Mouse (Mus musculus) MEL (cell line): ENCODE data around the gene Sh2b3. TPM values are rescaled to one million over a fixed set of nuclear protein-coding genes. Genes with fewer than 3 reads are reported as not detected.

ENCODE experiments used
- DNase-seq: peaks from one replicate; pipeline ENCODE4 v3.0.0; 2011; ENCODE audit warnings: low read depth, low spot score
- H3K27ac ChIP-seq: 2 replicates; pipeline ENCODE4 v1.5.1; 2012; ENCODE audit warnings: low read depth, mild to moderate bottlenecking, control low read depth, low read length, moderate library complexity; ENCODE audit not compliant: control insufficient read depth
- H3K27me3 ChIP-seq, 2 experiments: fragments of 150-350 bp in 1 of 2; sonication (generic) in 1 of 2; 2 replicates each; pipeline ENCODE4 v1.6.1; 2012; ENCODE audit warnings: low read length in 2 of 2, mild to moderate bottlenecking in 2 of 2, improper control_type of control experiment in 1 of 2, moderate library complexity in 1 of 2; ENCODE audit not compliant: insufficient read depth in 2 of 2, control insufficient read depth in 1 of 2
- H3K36me3 ChIP-seq, 2 experiments: 2 replicates each; pipeline ENCODE4 v1.6.1; 2012 to 2014; ENCODE audit warnings: low read length in 2 of 2, improper control_type of control experiment in 1 of 2, inconsistent platforms in 1 of 2, mild to moderate bottlenecking in 1 of 2; ENCODE audit not compliant: insufficient read depth in 2 of 2, control insufficient read depth in 1 of 2
- H3K4me1 ChIP-seq, 2 experiments: fragments of 150-350 bp in 1 of 2; sonication (generic) in 1 of 2; 2 replicates each; pipeline ENCODE4 v1.6.1; 2012; ENCODE audit warnings: low read length in 2 of 2, improper control_type of control experiment in 1 of 2, mild to moderate bottlenecking in 1 of 2; ENCODE audit not compliant: insufficient read depth in 2 of 2, control insufficient read depth in 1 of 2
- H3K4me3 ChIP-seq, 2 experiments: fragments of 150-350 bp in 1 of 2; sonication (generic) in 1 of 2; 2 replicates each; pipeline ENCODE4 v1.5.1; 2012; ENCODE audit warnings: low read depth in 2 of 2, low read length in 2 of 2, mild to moderate bottlenecking in 2 of 2, moderate library complexity in 2 of 2, control low read depth in 1 of 2, improper control_type of control experiment in 1 of 2; ENCODE audit not compliant: control insufficient read depth in 1 of 2, insufficient read depth in 1 of 2
- H3K79me2 ChIP-seq: 2 replicates; pipeline ENCODE4 v1.6.1; 2012; ENCODE audit warnings: mild to moderate bottlenecking, low read length, moderate library complexity; ENCODE audit not compliant: control insufficient read depth, poor library complexity, insufficient read depth
- H3K9ac ChIP-seq: 2 replicates; pipeline ENCODE4 v1.6.1; 2012; ENCODE audit warnings: low read depth, mild to moderate bottlenecking, control low read depth, low read length, moderate library complexity; ENCODE audit not compliant: control insufficient read depth, poor library complexity, severe bottlenecking
- H3K9me3 ChIP-seq: fragments of 150-350 bp; sonication (generic); replicated peaks from 2 replicates; pipeline ENCODE4 v1.6.1; 2012; ENCODE audit warnings: mild to moderate bottlenecking, low read length, improper control_type of control experiment, moderate library complexity; ENCODE audit not compliant: insufficient read depth
- CTCF ChIP-seq, 3 experiments: IDR thresholded peaks in 2 of 3; conservative IDR thresholded peaks in 1 of 3; 2 replicates each; pipeline ENCODE4 v1.5.1; 2011 to 2012; ENCODE audit warnings: low read length in 3 of 3, low read depth in 2 of 3, mild to moderate bottlenecking in 2 of 3, improper control_type of control experiment in 1 of 3, inconsistent platforms in 1 of 3, mixed read lengths in 1 of 3, moderate library complexity in 1 of 3; ENCODE audit not compliant: control insufficient read depth in 1 of 3, insufficient read depth in 1 of 3, poor library complexity in 1 of 3, severe bottlenecking in 1 of 3
- MAFK ChIP-seq: IDR thresholded peaks from 2 replicates; pipeline ENCODE4 v1.6.1; 2011; ENCODE audit warnings: low read depth, mild to moderate bottlenecking, low read length, improper control_type of control experiment, borderline replicate concordance
- MAX ChIP-seq: IDR thresholded peaks from 2 replicates; pipeline ENCODE4 v1.6.1; 2011; ENCODE audit warnings: low read length, improper control_type of control experiment
- SMC3 ChIP-seq: IDR thresholded peaks from 2 replicates; pipeline ENCODE4 v1.6.1; 2011; ENCODE audit warnings: low read depth, low read length, improper control_type of control experiment
- TAL1 ChIP-seq: IDR thresholded peaks from 2 replicates; pipeline ENCODE4 v1.6.1; 2012; ENCODE audit warnings: mild to moderate bottlenecking, inconsistent platforms, low read length, moderate library complexity, mixed read lengths
- TCF12 ChIP-seq: IDR thresholded peaks from 2 replicates; pipeline ENCODE4 v1.6.1; 2014; ENCODE audit warnings: low read depth, mild to moderate bottlenecking, inconsistent platforms, low read length, improper control_type of control experiment, moderate library complexity
- ZMIZ1 ChIP-seq: IDR thresholded peaks from 2 replicates; pipeline ENCODE4 v1.6.1; 2012; ENCODE audit warnings: low read depth, mild to moderate bottlenecking, inconsistent platforms, low read length, improper control_type of control experiment, moderate library complexity
- ZNF384 ChIP-seq: IDR thresholded peaks from 2 replicates; pipeline ENCODE4 v1.6.1; 2012; ENCODE audit warnings: low read depth, mild to moderate bottlenecking, inconsistent platforms, low read length, improper control_type of control experiment
- polyA plus RNA-seq, 2 experiments: library from polyadenylated mRNA; stranded (reverse) in 1 of 2; unstranded in 1 of 2; fragments of >175 nt in 1 of 2; fragments of >200 nt in 1 of 2; gene quantifications; 2 replicates each; pipeline versions ENCODE4 v1.2.1 to v1.2.4; 2012; ENCODE audit warnings: low replicate concordance in 2 of 2, low read depth in 1 of 2; ENCODE audit not compliant: insufficient read length in 2 of 2, insufficient read depth in 1 of 2, missing spikeins in 1 of 2
- total RNA-seq: library from RNA; depleted of rRNA; stranded (reverse); fragments of 300-350 nt; gene quantifications from 2 replicates; pipeline ENCODE4 v1.2.3, GENCODE M21; 2012; rRNA removed

Sh2b3 gene
- total and polyA plus RNA-seq, 3 experiments: 14.0 to 43.2 TPM; not detected in 1

- no peaks in the 10 kb centered on the region for H3K79me2 ChIP-seq
- H3K27me3 ChIP-seq: no peaks in the 10 kb centered on the region
- DNase-seq: peak; percentile 53
- H3K27ac ChIP-seq: no peak overlapping the region
- H3K9me3 ChIP-seq: no peaks in the 10 kb centered on the region
- H3K9ac ChIP-seq: no peak overlapping the region
- TF ChIP-seq SMC3: peak; percentile 9; the same call in 1 of the 2 replicates
- no peak for TF ChIP-seq TAL1
- peak; percentile 22 to 49 (median 42); a peak in 5 of 6 replicates for TF ChIP-seq CTCF (IDR thresholded peaks at IDR 0.05 in 2 of 3, conservative IDR thresholded peaks at IDR 0.05 in 1 of 3; ENCODE audit: control insufficient read depth in 1 of 3, insufficient read depth in 1 of 3, low read depth in 2 of 3, low read length in 3 of 3, poor library complexity in 1 of 3, severe bottlenecking in 1 of 3)
- TF ChIP-seq MAX: no peak
- TF ChIP-seq MAFK: no peak
- no peak for TF ChIP-seq TCF12
- no peak for TF ChIP-seq ZNF384
- TF ChIP-seq ZMIZ1: no peak
- no peak overlapping the region for H3K4me3 ChIP-seq
- no peaks in the 10 kb centered on the region for H3K4me1 ChIP-seq
- peaks cover 0 to 5% of the 10 kb centered on the region in 2 experiments; a peak in 2 of 4 replicates for H3K36me3 ChIP-seq
Observed at GRCm38 (mm10) chr5:121766038-121766773, 71.2 kb downstream of the Sh2b3 start.

Other genes starting within 250 kb of the Sh2b3 start
- 116 and 198 TPM in 2 replicates for gene Aldh2, start 243.8 kb downstream of the Sh2b3 start, total RNA-seq
- 100 to 1,000 TPM; 267 to 471 TPM for gene Aldh2, start 243.8 kb downstream of the Sh2b3 start, polyA plus RNA-seq
- gene Acad12, start 218.7 kb downstream of the Sh2b3 start, total RNA-seq: 2.6 and 2.8 TPM in 2 replicates
- 1 to 10 TPM in 1 of 2 experiments, not detected in 1; 6.4 TPM for gene Acad12, start 218.7 kb downstream of the Sh2b3 start, polyA plus RNA-seq
- gene Acad10, start 177.1 kb downstream of the Sh2b3 start, total RNA-seq: 4.3 and 4.4 TPM in 2 replicates
- gene Acad10, start 177.1 kb downstream of the Sh2b3 start, polyA plus RNA-seq: 1 to 10 TPM in 1 of 2 experiments, not detected in 1; 5.9 TPM
- 37.2 and 42.4 TPM in 2 replicates for gene Brap, start 177.1 kb downstream of the Sh2b3 start, total RNA-seq
- 100 to 1,000 TPM in 1 of 2 experiments, 10 to 100 TPM in 1; 40.3 to 176 TPM for gene Brap, start 177.1 kb downstream of the Sh2b3 start, polyA plus RNA-seq
- 16.3 and 18.5 TPM in 2 replicates for gene Atxn2, start 126.3 kb downstream of the Sh2b3 start, total RNA-seq
- 100 to 1,000 TPM in 1 of 2 experiments, 10 to 100 TPM in 1; 85.4 to 476 TPM for gene Atxn2, start 126.3 kb downstream of the Sh2b3 start, polyA plus RNA-seq
- 6.6 and 8.1 TPM in 2 replicates for gene Pheta1, start 11.3 kb upstream of the Sh2b3 start, total RNA-seq
- gene Pheta1, start 11.3 kb upstream of the Sh2b3 start, polyA plus RNA-seq: 1 to 10 TPM in 1 of 2 experiments, not detected in 1; 8.8 TPM
- 1.2 and 1.4 TPM in 2 replicates for gene Cux2, start 212.5 kb upstream of the Sh2b3 start, total RNA-seq
- 1 to 10 TPM in 1 of 2 experiments, not detected in 1; 3.5 TPM for gene Cux2, start 212.5 kb upstream of the Sh2b3 start, polyA plus RNA-seq